ENCODE assay signal across 8 mouse cellular contexts in the genomic region with DNA sequence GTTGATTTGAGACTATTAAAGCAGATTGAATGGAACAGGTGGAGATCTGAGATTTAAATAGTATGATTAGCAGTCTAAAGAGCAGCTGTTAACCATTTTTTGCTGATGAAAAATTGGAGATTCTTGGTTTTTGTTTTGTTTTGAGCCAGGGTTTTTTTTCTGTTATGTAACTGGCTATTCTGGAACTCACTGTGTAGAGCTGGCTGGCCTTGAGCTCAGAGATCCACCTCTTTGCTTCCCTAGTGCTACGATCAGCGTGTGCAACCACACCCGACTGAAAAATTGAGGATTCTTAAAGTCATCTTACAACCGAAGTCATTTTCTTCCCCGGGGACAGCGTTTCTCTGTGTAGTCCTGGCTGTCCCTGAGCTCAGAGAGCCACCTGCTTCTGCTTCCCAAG. TPM values are rescaled to one million over a fixed set of nuclear protein-coding genes. Genes with fewer than 3 reads are reported as not detected.
DNase-seq lines count a peak whose midpoint lies in the region; ATAC-seq and TF ChIP-seq lines count a peak whose summit lies in the region.

No protein-coding gene starts in this region.

- H3K27me3 ChIP-seq in megakaryocyte, embryonic 14.5 days (replicated peaks), result no peaks in the 10 kb centered on the region
- H3K27me3 ChIP-seq in forebrain, embryonic 11.5 days (ENCODE audit: control insufficient read depth, insufficient read depth, low read length), result no peaks in the 10 kb centered on the region
- no peaks in the 10 kb centered on the region for H3K27me3 ChIP-seq in limb, embryonic 10.5 days (ENCODE audit: low read depth, poor library complexity, severe bottlenecking)
- H3K27me3 ChIP-seq in neural tube, embryonic 15.5 days (replicated peaks), result no peaks in the 10 kb centered on the region

- peak overlapping the region; percentile 72 for H3K4me2 ChIP-seq in forebrain, embryonic 11.5 days (ENCODE audit: low read depth, low read length, severe bottlenecking)
- H3K4me2 ChIP-seq in neural tube, embryonic 15.5 days, result peak overlapping the region; percentile 98

- no peak for DNase-seq in forebrain, embryonic 11.5 days (ENCODE audit: low spot score)
- no peak for DNase-seq in limb, embryonic 10.5 days (ENCODE audit: low spot score)
- no peak for DNase-seq in Muller cell, postnatal 12 days (ENCODE audit: inconsistent ontology term)
- DNase-seq in cerebellum, adult 11 months, result no peak
- DNase-seq in layer of hippocampus, adult 2 months (ENCODE audit: low spot score in 2 of 2), result no peak

- H3K4me1 ChIP-seq in megakaryocyte, embryonic 14.5 days, result peaks cover 52% of the 10 kb centered on the region
- peaks cover 4% of the 10 kb centered on the region; the same call in 1 of the 2 replicates for H3K4me1 ChIP-seq in forebrain, embryonic 11.5 days (replicated peaks; ENCODE audit: control insufficient read depth, insufficient read depth, low read length)
- peaks cover 22% of the 10 kb centered on the region for H3K4me1 ChIP-seq in limb, embryonic 10.5 days
- peaks cover 13% of the 10 kb centered on the region for H3K4me1 ChIP-seq in neural tube, embryonic 15.5 days

- ATAC-seq in megakaryocyte, adult 5-6 weeks (ENCODE audit: poor library complexity, severe bottlenecking), result no peak
- ATAC-seq in forebrain, embryonic 11.5 days (replicated peaks; ENCODE audit: low FRiP score), result no peak
- no peak for ATAC-seq in neural tube, embryonic 15.5 days (ENCODE audit: low FRiP score)

- WGBS in forebrain, embryonic 11.5 days, result 91% methylated on average over 6 of the region's 6 CpGs
- 84% methylated on average over 6 of the region's 6 CpGs for WGBS in limb, embryonic 10.5 days
- 77% methylated on average over 6 of the region's 6 CpGs for WGBS in neural tube, embryonic 15.5 days

- no peak for TF ChIP-seq CTCF in layer of hippocampus, adult 2 months (conservative IDR thresholded peaks at IDR 0.05)

- peak overlapping the region; percentile 71; the same call in 1 of the 2 replicates for H3K9ac ChIP-seq in forebrain, embryonic 11.5 days (ENCODE audit: low read length)
- no peak overlapping the region for H3K9ac ChIP-seq in neural tube, embryonic 15.5 days (replicated peaks)

- peaks cover 32% of the 10 kb centered on the region for H3K36me3 ChIP-seq in megakaryocyte, embryonic 14.5 days (replicated peaks; ENCODE audit: low read length)
- no peaks in the 10 kb centered on the region for H3K36me3 ChIP-seq in forebrain, embryonic 11.5 days (ENCODE audit: control insufficient read depth, insufficient read depth, low read length)
- H3K36me3 ChIP-seq in limb, embryonic 10.5 days, result peaks cover 12% of the 10 kb centered on the region
- peaks cover 17% of the 10 kb centered on the region for H3K36me3 ChIP-seq in neural tube, embryonic 15.5 days

- H3K9me3 ChIP-seq in megakaryocyte, embryonic 14.5 days, result peaks cover 15% of the 10 kb centered on the region; the same call in 1 of the 2 replicates
- no peaks in the 10 kb centered on the region for H3K9me3 ChIP-seq in forebrain, embryonic 11.5 days (ENCODE audit: control insufficient read depth, low read length)
- H3K9me3 ChIP-seq in limb, embryonic 10.5 days (replicated peaks), result no peaks in the 10 kb centered on the region
- H3K9me3 ChIP-seq in neural tube, embryonic 15.5 days (replicated peaks), result no peaks in the 10 kb centered on the region

- no peak overlapping the region for H3K27ac ChIP-seq in forebrain, embryonic 11.5 days (ENCODE audit: low read depth, low read length)
- H3K27ac ChIP-seq in limb, embryonic 10.5 days, result peak overlapping the region; percentile 94
- H3K27ac ChIP-seq in neural tube, embryonic 15.5 days (replicated peaks), result no peak overlapping the region
- no peak overlapping the region; the same call in 1 of the 2 replicates for H3K27ac ChIP-seq in layer of hippocampus, adult 2 months

- H3K4me3 ChIP-seq in megakaryocyte, embryonic 14.5 days (replicated peaks), result peak overlapping the region; percentile 96
- H3K4me3 ChIP-seq in forebrain, embryonic 11.5 days (ENCODE audit: low read depth, low read length), result peak overlapping the region; percentile 52
- peak overlapping the region; percentile 76 for H3K4me3 ChIP-seq in limb, embryonic 10.5 days
- no peak overlapping the region for H3K4me3 ChIP-seq in neural tube, embryonic 15.5 days (replicated peaks)
- H3K4me3 ChIP-seq in layer of hippocampus, adult 2 months, result no peak overlapping the region

RNA-seq across cellular contexts. Expression of a gene that starts 0.9 kb away (rescaled TPM):
- polyA plus RNA-seq in megakaryocyte, embryonic 14.5 days (2012; ENCODE audit: insufficient read depth, low replicate concordance), result 0.54 TPM in 1 of 2 replicates, not detected in the other
- 3.7 and 3.9 TPM in 2 replicates for total RNA-seq in megakaryocyte, adult 5-6 weeks (2015)
- 12.6 and 17.0 TPM in 2 replicates for total RNA-seq in megakaryocyte, adult 5-6 weeks (2017)
- polyA plus RNA-seq in forebrain, embryonic 11.5 days (2014; fragmentation: Nextera tagmentation; extraction: Ambion mirVana), result 8.7 and 9.3 TPM in 2 replicates
- polyA plus RNA-seq in limb, embryonic 10.5 days (2016; fragmentation: Nextera tagmentation; extraction: Ambion mirVana), result 21.9 and 29.6 TPM in 2 replicates
- 1.8 and 5.4 TPM in 2 replicates for polyA plus RNA-seq in neural tube, embryonic 15.5 days (2015; fragmentation: Nextera tagmentation; extraction: Ambion mirVana)
- under 1 TPM; 0.56 to 0.67 TPM for total RNA-seq in layer of hippocampus, adult 2 months (2021)

RNA-seq across cellular contexts. Expression of a gene that starts 15.2 kb away (rescaled TPM):
- 41.9 and 45.9 TPM in 2 replicates for polyA plus RNA-seq in megakaryocyte, embryonic 14.5 days (2012; ENCODE audit: insufficient read depth, low replicate concordance)
- 10.7 and 11.7 TPM in 2 replicates for total RNA-seq in megakaryocyte, adult 5-6 weeks (2015)
- total RNA-seq in megakaryocyte, adult 5-6 weeks (2017), result 17.0 and 17.6 TPM in 2 replicates
- polyA plus RNA-seq in forebrain, embryonic 11.5 days (2014; fragmentation: Nextera tagmentation; extraction: Ambion mirVana), result 1.3 and 1.5 TPM in 2 replicates
- 1.2 TPM in 2 replicates for polyA plus RNA-seq in limb, embryonic 10.5 days (2016; fragmentation: Nextera tagmentation; extraction: Ambion mirVana)
- polyA plus RNA-seq in neural tube, embryonic 15.5 days (2015; fragmentation: Nextera tagmentation; extraction: Ambion mirVana), result 30.5 and 35.2 TPM in 2 replicates
- total RNA-seq in layer of hippocampus, adult 2 months (2021), result 10 to 100 TPM; 60.2 to 64.7 TPM

RNA-seq across cellular contexts. Expression of a gene that starts 23.5 kb away (rescaled TPM):
- 46.4 and 106 TPM in 2 replicates for polyA plus RNA-seq in megakaryocyte, embryonic 14.5 days (2012; ENCODE audit: insufficient read depth, low replicate concordance)
- 40.4 and 48.1 TPM in 2 replicates for total RNA-seq in megakaryocyte, adult 5-6 weeks (2015)
- total RNA-seq in megakaryocyte, adult 5-6 weeks (2017), result 33.6 and 38.3 TPM in 2 replicates
- polyA plus RNA-seq in forebrain, embryonic 11.5 days (2014; fragmentation: Nextera tagmentation; extraction: Ambion mirVana), result 132 and 135 TPM in 2 replicates
- 104 and 109 TPM in 2 replicates for polyA plus RNA-seq in limb, embryonic 10.5 days (2016; fragmentation: Nextera tagmentation; extraction: Ambion mirVana)
- polyA plus RNA-seq in neural tube, embryonic 15.5 days (2015; fragmentation: Nextera tagmentation; extraction: Ambion mirVana), result 166 and 177 TPM in 2 replicates
- 10 to 100 TPM; 69.3 to 72.5 TPM for total RNA-seq in layer of hippocampus, adult 2 months (2021)

RNA-seq across cellular contexts. Expression of a gene that starts 40.2 kb away (rescaled TPM):
- polyA plus RNA-seq in megakaryocyte, embryonic 14.5 days (2012; ENCODE audit: insufficient read depth, low replicate concordance), result 7.1 and 9.1 TPM in 2 replicates
- total RNA-seq in megakaryocyte, adult 5-6 weeks (2015), result 24.9 and 25.4 TPM in 2 replicates
- total RNA-seq in megakaryocyte, adult 5-6 weeks (2017), result 6.3 and 8.2 TPM in 2 replicates
- polyA plus RNA-seq in forebrain, embryonic 11.5 days (2014; fragmentation: Nextera tagmentation; extraction: Ambion mirVana), result 38.5 and 47.9 TPM in 2 replicates
- polyA plus RNA-seq in limb, embryonic 10.5 days (2016; fragmentation: Nextera tagmentation; extraction: Ambion mirVana), result 10.9 and 13.4 TPM in 2 replicates
- polyA plus RNA-seq in neural tube, embryonic 15.5 days (2015; fragmentation: Nextera tagmentation; extraction: Ambion mirVana), result 8.4 and 19.4 TPM in 2 replicates
- total RNA-seq in layer of hippocampus, adult 2 months (2021), result 10 to 100 TPM; 17.3 to 19.7 TPM

RNA-seq across cellular contexts. Expression of a gene that starts 43.6 kb away (rescaled TPM):
- 7.4 and 115 TPM in 2 replicates for polyA plus RNA-seq in megakaryocyte, embryonic 14.5 days (2012; ENCODE audit: insufficient read depth, low replicate concordance)
- total RNA-seq in megakaryocyte, adult 5-6 weeks (2015), result 563 and 570 TPM in 2 replicates
- total RNA-seq in megakaryocyte, adult 5-6 weeks (2017), result 790 and 821 TPM in 2 replicates
- polyA plus RNA-seq in forebrain, embryonic 11.5 days (2014; fragmentation: Nextera tagmentation; extraction: Ambion mirVana), result 3,131 and 3,150 TPM in 2 replicates
- polyA plus RNA-seq in limb, embryonic 10.5 days (2016; fragmentation: Nextera tagmentation; extraction: Ambion mirVana), result 1,855 and 1,993 TPM in 2 replicates
- 4,048 and 4,915 TPM in 2 replicates for polyA plus RNA-seq in neural tube, embryonic 15.5 days (2015; fragmentation: Nextera tagmentation; extraction: Ambion mirVana)
- 100 to 1,000 TPM; 362 to 369 TPM for total RNA-seq in layer of hippocampus, adult 2 months (2021)

Comparison
In these comparisons a context has a peak if more than half of its experiments do, and no peak if none do; other contexts are left out.
1. H3K4me3 ChIP-seq: peak in megakaryocyte, embryonic 14.5 days (single experiment), forebrain, embryonic 11.5 days (single experiment) and limb, embryonic 10.5 days (single experiment); none in neural tube, embryonic 15.5 days (single experiment) and layer of hippocampus, adult 2 months (single experiment).
2. RNA of a gene that starts 15.2 kb away (polyA plus RNA-seq): 41.9 to 45.9 TPM in megakaryocyte, embryonic 14.5 days and 30.5 to 35.2 TPM in neural tube, embryonic 15.5 days; 1.3 to 1.5 TPM in forebrain, embryonic 11.5 days and 1.2 TPM in limb, embryonic 10.5 days; every median in the first group is over 10 times any median in the second.